Mouse (Mus musculus): ENCODE data around the gene Mef2b. TPM values are rescaled to one million over a fixed set of nuclear protein-coding genes. Genes with fewer than 3 reads are reported as not detected.
A peak's percentile ranks its signal among the peaks of the same experiment; 100 is the strongest.

Gene Mef2b
- total and polyA plus RNA-seq, 2 experiments from 2014 or later: 0.52 to 0.90 TPM

DNA sequence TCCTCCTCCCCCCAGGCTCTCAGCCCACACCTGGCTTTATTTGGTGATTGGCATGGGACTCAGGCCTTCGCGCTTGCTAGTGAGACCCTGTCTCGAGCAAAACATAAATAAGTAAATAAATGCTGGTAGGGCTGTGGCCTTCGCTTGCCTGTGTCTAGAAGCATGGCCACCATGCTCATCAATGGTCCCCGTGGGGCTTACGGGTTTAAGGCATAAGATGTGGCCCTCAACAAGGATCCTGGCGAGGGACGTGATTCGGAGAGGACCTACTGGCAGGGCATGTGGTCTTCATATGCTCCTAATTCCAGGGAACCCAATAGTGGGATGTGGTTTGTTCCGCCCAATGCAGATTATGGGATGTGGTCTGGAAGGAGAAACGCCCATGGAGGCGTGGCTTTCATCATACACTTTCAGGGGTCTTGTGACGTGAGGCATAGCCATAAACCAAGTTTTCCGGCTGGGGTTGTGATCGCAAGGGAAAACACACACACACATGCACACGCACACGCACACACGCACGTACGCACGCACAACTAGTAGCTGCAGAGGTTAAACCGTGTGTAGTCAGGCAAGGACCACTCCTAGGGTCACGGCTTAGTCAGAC is 28.2 kb upstream of the Mef2b start:
- no peak for DNase-seq (ENCODE audit: low spot score)
- no peaks in the 10 kb centered on the region for H3K9me3 ChIP-seq (ENCODE audit: low read length)
- H3K27ac ChIP-seq: no peak overlapping the region
- WGBS: 65% methylated on average over 23 of the region's 23 CpGs
- no peak for TF ChIP-seq CTCF (IDR thresholded peaks at IDR 0.05; ENCODE audit: low read depth)
- no peaks in the 10 kb centered on the region for H3K4me1 ChIP-seq (ENCODE audit: insufficient read depth, low read length)
- H3K4me3 ChIP-seq (ENCODE audit: low read length): no peak overlapping the region
- peaks cover 40% of the 10 kb centered on the region for H3K36me3 ChIP-seq (ENCODE audit: insufficient read depth, low read length)
- ATAC-seq: no peak
- no peak overlapping the region for H3K9ac ChIP-seq (replicated peaks; ENCODE audit: low read length)
- H3K4me2 ChIP-seq (ENCODE audit: low read depth, low read length): no peak overlapping the region
- H3K27me3 ChIP-seq (ENCODE audit: insufficient read depth, low read length): no peaks in the 10 kb centered on the region

DNA sequence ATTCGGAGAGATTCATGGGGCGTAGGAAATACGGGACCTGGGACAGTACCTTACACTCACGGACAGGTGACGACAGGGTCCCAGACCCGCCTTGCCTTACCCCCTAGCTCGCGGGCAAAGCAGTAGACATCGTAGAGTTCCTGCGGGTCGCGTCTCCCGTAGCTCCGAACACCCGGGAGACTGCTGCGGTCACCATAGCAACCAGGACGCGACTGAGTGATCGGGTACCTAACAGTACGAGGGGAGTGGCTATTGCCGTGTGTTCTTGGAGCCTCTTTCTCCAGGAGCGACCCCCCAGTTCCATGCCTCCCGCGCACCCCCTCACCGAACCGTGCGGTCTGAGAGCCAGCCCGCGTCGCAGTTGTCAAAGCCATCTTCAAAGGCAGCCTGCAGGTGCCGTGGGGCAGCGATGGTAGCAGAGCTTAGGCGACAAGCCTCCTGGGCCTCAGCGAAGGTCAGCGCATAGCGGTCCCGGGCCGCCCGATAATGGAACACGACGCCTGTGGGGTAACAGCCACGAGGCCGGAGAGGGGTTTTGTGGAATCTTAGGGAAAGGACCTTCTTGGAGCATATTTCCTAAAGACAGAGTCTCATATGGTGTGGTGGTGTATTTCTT is 27.0 kb upstream of the Mef2b start:
- Histone ChIP-seq H3K9ac (replicated peaks; ENCODE audit: low read length) (no peak overlapping the region), H3K4me2 (ENCODE audit: low read depth, low read length) (no peak overlapping the region), H3K4me3 (ENCODE audit: low read length) (no peak overlapping the region), H3K27ac (no peak overlapping the region), H3K4me1 (ENCODE audit: insufficient read depth, low read length) (0 out of 2 replicates have a peak, but pooled peaks cover 2% of the 10 kb centered on the region), H3K9me3 (ENCODE audit: low read length) (no peaks in the 10 kb centered on the region), H3K36me3 (ENCODE audit: insufficient read depth, low read length) (peaks cover 34% of the 10 kb centered on the region), H3K27me3 (ENCODE audit: insufficient read depth, low read length) (no peaks in the 10 kb centered on the region)
- 14% methylated on average over 43 of the region's 43 CpGs for WGBS
- ATAC-seq (peak; percentile 16; the same call in 1 of the 2 replicates), DNase-seq (ENCODE audit: low spot score) (peak; percentile 53)
- no peak for TF ChIP-seq CTCF (IDR thresholded peaks at IDR 0.05; ENCODE audit: low read depth)

DNA sequence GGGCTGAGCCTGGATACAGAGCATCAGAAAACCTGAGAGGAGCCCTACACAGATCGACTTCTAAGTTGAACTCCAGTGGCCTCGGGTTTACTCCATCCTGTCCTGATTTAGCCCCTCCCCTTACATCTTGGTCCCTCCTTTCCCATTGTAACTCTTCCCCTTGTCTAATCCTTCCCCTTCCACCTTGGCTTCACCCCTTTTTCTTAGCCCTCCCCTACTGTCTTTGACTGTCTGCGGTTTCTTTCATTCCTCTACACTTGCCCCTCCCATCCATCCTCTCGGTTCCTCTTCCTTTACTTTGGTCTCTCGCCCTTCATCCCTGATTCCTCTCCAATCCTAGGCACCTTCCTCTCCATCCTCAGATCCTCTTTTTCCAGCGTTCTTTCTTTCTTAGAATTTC is 25.0 kb upstream of the Mef2b start:
- no peak overlapping the region for H3K4me2 ChIP-seq (ENCODE audit: low read depth, low read length)
- WGBS: 32% methylated on average over 6 of the region's 6 CpGs
- no peak for DNase-seq (ENCODE audit: low spot score)
- peaks cover 7% of the 10 kb centered on the region; the same call in 1 of the 2 replicates for H3K4me1 ChIP-seq (ENCODE audit: insufficient read depth, low read length)
- no peak overlapping the region for H3K27ac ChIP-seq
- no peak for TF ChIP-seq CTCF (IDR thresholded peaks at IDR 0.05; ENCODE audit: low read depth)
- ATAC-seq: no peak
- H3K27me3 ChIP-seq (ENCODE audit: insufficient read depth, low read length): no peaks in the 10 kb centered on the region
- no peak overlapping the region for H3K4me3 ChIP-seq (ENCODE audit: low read length)
- peaks cover 20% of the 10 kb centered on the region for H3K36me3 ChIP-seq (ENCODE audit: insufficient read depth, low read length)
- H3K9me3 ChIP-seq (ENCODE audit: low read length): no peaks in the 10 kb centered on the region
- no peak overlapping the region for H3K9ac ChIP-seq (replicated peaks; ENCODE audit: low read length)

DNA sequence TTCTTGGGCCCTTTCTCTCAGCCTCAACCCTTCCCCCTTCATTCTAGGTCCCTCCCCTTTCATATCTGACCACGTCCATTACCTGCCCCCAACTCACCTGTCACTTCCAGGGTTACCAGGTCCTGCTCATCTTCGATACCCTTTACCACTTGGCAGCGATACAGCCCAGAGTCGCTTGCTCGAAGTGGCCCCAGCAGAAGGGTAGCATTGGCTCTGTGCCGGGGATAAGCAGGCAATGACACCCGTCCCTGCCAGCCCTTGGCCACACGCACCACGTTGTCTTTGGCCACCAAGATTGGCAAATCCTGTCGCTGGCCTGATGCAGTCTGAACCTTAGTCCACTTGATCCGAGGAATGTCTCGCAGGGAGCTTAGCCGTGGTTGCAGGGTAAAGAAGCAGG is 24.6 kb upstream of the Mef2b start:
- no peak overlapping the region for H3K9ac ChIP-seq (replicated peaks; ENCODE audit: low read length)
- ATAC-seq (no peak), DNase-seq (ENCODE audit: low spot score) (no peak)
- WGBS: 60% methylated on average over 13 of the region's 13 CpGs
- no peak overlapping the region for H3K4me3 ChIP-seq (ENCODE audit: low read length)
- H3K27me3 ChIP-seq (ENCODE audit: insufficient read depth, low read length): no peaks in the 10 kb centered on the region
- peaks cover 18% of the 10 kb centered on the region for H3K36me3 ChIP-seq (ENCODE audit: insufficient read depth, low read length)
- TF ChIP-seq CTCF (IDR thresholded peaks at IDR 0.05; ENCODE audit: low read depth): no peak
- no peak overlapping the region for H3K4me2 ChIP-seq (ENCODE audit: low read depth, low read length)
- peaks cover 7% of the 10 kb centered on the region; the same call in 1 of the 2 replicates for H3K4me1 ChIP-seq (ENCODE audit: insufficient read depth, low read length)
- H3K9me3 ChIP-seq (ENCODE audit: low read length): no peaks in the 10 kb centered on the region
- H3K27ac ChIP-seq: no peak overlapping the region

DNA sequence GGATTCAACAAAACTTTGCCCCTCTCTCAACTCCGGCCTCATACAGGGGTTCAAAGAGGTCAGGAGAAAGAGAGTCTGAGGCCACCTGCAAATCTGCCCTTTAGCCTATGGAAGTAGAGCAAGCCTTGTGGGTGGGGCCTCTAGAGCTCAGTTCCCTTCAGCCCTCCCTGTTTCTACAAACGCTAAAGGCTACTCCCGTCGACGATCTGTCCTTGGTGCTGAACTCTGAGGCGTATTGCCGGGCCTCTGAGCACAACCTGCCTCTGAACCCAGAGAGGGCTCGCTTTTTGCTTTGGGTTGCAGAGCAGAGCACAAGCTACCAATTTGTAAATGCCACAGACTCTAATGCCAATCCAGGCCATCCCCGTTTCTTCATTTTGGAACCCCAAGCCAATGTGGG is 21.9 kb upstream of the Mef2b start:
- Histone ChIP-seq H3K4me1 (ENCODE audit: insufficient read depth, low read length) (peaks cover 7% of the 10 kb centered on the region; the same call in 1 of the 2 replicates), H3K4me2 (ENCODE audit: low read depth, low read length) (peak overlapping the region; percentile 84), H3K27ac (no peak overlapping the region), H3K9me3 (ENCODE audit: low read length) (no peaks in the 10 kb centered on the region), H3K4me3 (ENCODE audit: low read length) (no peak overlapping the region), H3K9ac (replicated peaks; ENCODE audit: low read length) (no peak overlapping the region), H3K36me3 (ENCODE audit: insufficient read depth, low read length) (peaks cover 6% of the 10 kb centered on the region; the same call in 1 of the 2 replicates), H3K27me3 (ENCODE audit: insufficient read depth, low read length) (no peaks in the 10 kb centered on the region)
- no peak for TF ChIP-seq CTCF (IDR thresholded peaks at IDR 0.05; ENCODE audit: low read depth)
- DNase-seq (ENCODE audit: low spot score) (peak; percentile 34), ATAC-seq (no peak)
- 16% methylated on average over 9 of the region's 9 CpGs for WGBS

DNA sequence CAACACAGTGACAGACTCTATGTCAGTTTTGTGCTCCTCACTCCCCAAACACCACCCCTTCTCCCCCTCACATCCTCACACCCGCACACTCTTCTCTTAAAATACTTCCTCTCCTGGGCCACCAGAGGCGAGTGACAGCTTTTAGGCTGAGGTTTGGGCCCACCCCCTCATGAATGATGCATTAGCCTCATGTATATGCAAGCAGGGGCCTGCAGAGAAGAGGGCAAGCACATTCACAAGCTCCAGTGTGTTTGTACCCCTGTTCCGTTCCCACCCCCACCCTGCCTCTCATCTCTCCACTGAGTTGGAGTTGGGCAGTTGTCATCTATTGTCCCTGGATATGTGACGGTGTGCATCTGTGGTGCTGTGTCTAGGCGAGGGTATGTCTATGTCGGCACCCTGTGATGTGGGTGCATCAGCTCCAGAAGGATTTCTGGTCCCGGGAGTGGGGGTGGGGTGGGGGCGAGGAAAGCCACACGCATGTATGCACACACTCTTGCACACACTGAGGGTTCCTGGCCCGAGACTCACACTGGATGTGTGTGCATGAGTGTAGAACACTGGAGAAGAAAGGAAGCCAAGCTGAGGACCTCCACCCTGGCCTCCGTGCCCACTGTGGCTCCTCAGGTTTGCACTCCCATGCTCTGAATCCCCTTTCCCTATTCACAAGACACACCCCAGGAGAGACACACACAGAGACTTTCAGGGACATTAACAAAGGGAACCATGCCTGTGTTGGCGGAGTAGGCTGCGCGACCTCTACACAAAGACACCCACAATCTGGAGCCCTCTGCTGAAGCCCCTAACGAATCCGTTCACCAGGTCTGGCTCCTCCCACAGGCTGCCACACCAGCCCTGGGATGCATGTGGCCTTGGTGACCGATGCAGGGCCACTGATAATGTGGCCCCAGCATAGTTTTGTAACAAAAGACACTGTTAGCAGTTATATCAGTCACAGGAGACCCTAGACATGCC is 20.5 kb upstream of the Mef2b start:
- H3K4me1 ChIP-seq (ENCODE audit: insufficient read depth, low read length): peaks cover 7% of the 10 kb centered on the region; the same call in 1 of the 2 replicates
- WGBS: 2% methylated on average over 17 of the region's 17 CpGs
- peak overlapping the region; percentile 65 for H3K4me3 ChIP-seq (ENCODE audit: low read length)
- peak overlapping the region; percentile 93 for H3K27ac ChIP-seq
- no peaks in the 10 kb centered on the region for H3K9me3 ChIP-seq (ENCODE audit: low read length)
- peaks cover 6% of the 10 kb centered on the region; the same call in 1 of the 2 replicates for H3K36me3 ChIP-seq (ENCODE audit: insufficient read depth, low read length)
- no peaks in the 10 kb centered on the region for H3K27me3 ChIP-seq (ENCODE audit: insufficient read depth, low read length)
- ATAC-seq (peak; percentile 83), DNase-seq (ENCODE audit: low spot score) (peak; percentile 88)
- H3K4me2 ChIP-seq (ENCODE audit: low read depth, low read length): peak overlapping the region; percentile 84
- TF ChIP-seq CTCF (IDR thresholded peaks at IDR 0.05; ENCODE audit: low read depth): peak; percentile 59
- H3K9ac ChIP-seq (replicated peaks; ENCODE audit: low read length): peak overlapping the region; percentile 71

All from hindbrain, postnatal 0 days (tissue).